Mouse (Mus musculus) kidney, adult 2 months (tissue): ENCODE measurements around the gene Rbbp5. TPM values are rescaled to one million over a fixed set of nuclear protein-coding genes. Genes with fewer than 3 reads are reported as not detected.
"Not testable (repeated sequence)": the region's sequence is repeated elsewhere in the genome, so short reads cannot be mapped to it uniquely, and the experiment has no call there.

Source experiments
- DNase-seq: peaks from one replicate; pipeline ENCODE4 v3.0.0; 2021
- H3K27ac ChIP-seq: fragments of 200-500 bp; 2 replicates; pipeline ENCODE4 v1.5.1; 2012; ENCODE audit warnings: low read depth, low read length, control low read depth, inconsistent platforms; ENCODE audit not compliant: insufficient read depth
- H3K27me3 ChIP-seq: fragments of 200-500 bp; replicated peaks from 2 replicates; pipeline ENCODE4 v1.6.1; 2012; ENCODE audit warnings: mild to moderate bottlenecking, moderate library complexity, low read length, inconsistent platforms; ENCODE audit not compliant: control insufficient read depth, insufficient read depth
- H3K36me3 ChIP-seq: fragments of 200-500 bp; 2 replicates; pipeline ENCODE4 v1.6.1; 2012; ENCODE audit warnings: mild to moderate bottlenecking, moderate library complexity, low read length, inconsistent platforms; ENCODE audit not compliant: control insufficient read depth, insufficient read depth
- H3K4me1 ChIP-seq: fragments of 200-500 bp; 2 replicates; pipeline ENCODE4 v1.6.1; 2011; ENCODE audit warnings: low read length; ENCODE audit not compliant: control insufficient read depth, insufficient read depth
- H3K4me3 ChIP-seq: fragments of 200-500 bp; 2 replicates; pipeline ENCODE4 v1.5.1; 2011; ENCODE audit warnings: mild to moderate bottlenecking, low read depth, low read length, control low read depth; ENCODE audit not compliant: insufficient read depth
- CTCF ChIP-seq: fragments of 200-500 bp; conservative IDR thresholded peaks from 2 replicates; pipeline ENCODE4 v1.5.1; 2011; ENCODE audit warnings: low read depth, mild to moderate bottlenecking, control low read depth, low read length, moderate library complexity, mixed read lengths; ENCODE audit not compliant: insufficient read depth, insufficient read length
- POLR2A ChIP-seq: fragments of 200-500 bp; IDR thresholded peaks from one replicate; pipeline ENCODE4 v1.6.1; 2011; ENCODE audit warnings: low read depth, low read length, control low read depth
- WGBS: fragments of 180-500 bp; shearing (Covaris S2); methylation state at CpG from one replicate; pipeline ENCODE4 v1.1.7; 2018; 5-methylcytosine and 5-hydroxymethylcytosine counted together
- polyA plus RNA-seq: library from polyadenylated mRNA; depleted of rRNA; stranded (reverse); fragments of >200 nt; gene quantifications from 2 replicates; pipeline ENCODE4 v1.2.3, GENCODE M21; 2012

The Rbbp5 gene
- polyA plus RNA-seq, 1 experiment: 21.3 TPM

GRCm38 (mm10) chr1:132440896-132441435 is 36.2 kb upstream of the Rbbp5 start:
- DNase-seq: no peak
- no peaks in the 10 kb centered on the region for H3K27me3 ChIP-seq
- no peak for TF ChIP-seq POLR2A
- no peak for TF ChIP-seq CTCF
- H3K27ac ChIP-seq: no peak overlapping the region
- H3K4me1 ChIP-seq: no peaks in the 10 kb centered on the region
- peaks cover 10% of the 10 kb centered on the region for H3K36me3 ChIP-seq
- 85% methylated on average over 1 of the region's 1 CpGs for WGBS
- H3K4me3 ChIP-seq: no peak overlapping the region

DNA sequence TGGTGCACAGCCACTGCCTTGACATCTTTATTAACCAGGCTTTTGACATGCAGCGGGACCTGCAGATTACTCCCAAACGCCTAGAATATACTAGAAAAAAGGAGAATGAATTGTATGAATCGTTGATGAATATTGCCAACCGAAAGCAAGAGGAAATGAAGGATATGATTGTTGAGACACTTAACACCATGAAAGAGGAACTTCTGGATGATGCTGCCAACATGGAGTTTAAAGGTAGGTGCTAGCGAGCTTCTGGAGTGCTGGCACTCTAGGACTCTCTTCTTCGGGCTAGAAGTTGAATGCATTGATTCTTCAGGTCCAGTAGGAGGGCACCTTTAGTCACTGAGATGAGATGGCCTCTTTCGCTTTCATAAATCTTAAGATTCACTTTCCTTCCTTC is 27.4 kb upstream of the Rbbp5 start:
- Histone ChIP-seq H3K4me3 (no peak overlapping the region), H3K36me3 (no peaks in the 10 kb centered on the region; the same call in none of the 2 replicates), H3K27ac (no peak overlapping the region), H3K4me1 (no peaks in the 10 kb centered on the region), H3K27me3 (no peaks in the 10 kb centered on the region)
- 91% methylated on average over 7 of the region's 7 CpGs for WGBS
- TF ChIP-seq POLR2A: no peak
- no peak for DNase-seq

DNA sequence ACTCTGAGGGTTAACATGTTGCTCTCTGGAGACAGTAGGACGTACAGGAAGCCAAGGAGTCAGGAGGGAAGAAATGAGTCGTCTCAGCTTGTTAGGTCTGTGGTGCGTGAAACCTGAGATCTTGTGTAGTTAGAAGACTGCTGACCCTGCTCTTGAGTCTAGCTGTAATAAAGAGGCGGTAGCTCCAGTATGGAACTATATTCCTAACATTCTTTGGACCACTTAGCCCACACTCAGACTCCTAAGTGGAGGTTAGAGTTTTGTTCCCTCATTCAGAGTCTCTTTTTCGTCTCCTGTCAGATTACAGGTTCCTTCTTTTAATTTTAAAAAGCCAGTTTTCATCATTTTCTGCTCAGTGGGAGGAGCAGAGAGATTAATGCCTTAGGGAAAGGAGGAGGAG is 12.5 kb upstream of the Rbbp5 start:
- no peak overlapping the region for H3K4me3 ChIP-seq
- no peak overlapping the region for H3K27ac ChIP-seq
- DNase-seq: no peak
- no peaks in the 10 kb centered on the region for H3K27me3 ChIP-seq
- no peak for TF ChIP-seq CTCF
- H3K36me3 ChIP-seq: peaks cover 2% of the 10 kb centered on the region; the same call in 1 of the 2 replicates
- WGBS: 61% methylated on average over 5 of the region's 5 CpGs
- H3K4me1 ChIP-seq: no peaks in the 10 kb centered on the region

GRCm38 (mm10) chr1:132468926-132469325 is 8.2 kb upstream of the Rbbp5 start:
- no peaks in the 10 kb centered on the region for H3K27me3 ChIP-seq
- H3K36me3 ChIP-seq: no peaks in the 10 kb centered on the region
- no peak overlapping the region for H3K27ac ChIP-seq
- H3K4me1 ChIP-seq: no peaks in the 10 kb centered on the region
- TF ChIP-seq CTCF (no peak), POLR2A (no peak)
- DNase-seq: peak; percentile 11
- H3K4me3 ChIP-seq: no peak overlapping the region

GRCm38 (mm10) chr1:132469519-132469918 is 7.6 kb upstream of the Rbbp5 start:
- no peak overlapping the region for H3K4me3 ChIP-seq
- H3K4me1 ChIP-seq: no peaks in the 10 kb centered on the region
- no peaks in the 10 kb centered on the region for H3K36me3 ChIP-seq
- WGBS: 91% methylated on average over 7 of the region's 7 CpGs
- TF ChIP-seq POLR2A (no peak), CTCF (no peak)
- DNase-seq: no peak
- H3K27me3 ChIP-seq: no peaks in the 10 kb centered on the region
- H3K27ac ChIP-seq: no peak overlapping the region

GRCm38 (mm10) chr1:132470031-132470430 is 7.1 kb upstream of the Rbbp5 start:
- WGBS: 89% methylated on average over 1 of the region's 1 CpGs
- not testable (repeated sequence) for H3K4me1 ChIP-seq, H3K4me3 ChIP-seq, H3K27ac ChIP-seq, DNase-seq, H3K36me3 ChIP-seq, H3K27me3 ChIP-seq

- no peak overlapping the region for H3K27ac ChIP-seq
- H3K4me1 ChIP-seq: no peaks in the 10 kb centered on the region
- DNase-seq: no peak
- H3K4me3 ChIP-seq: no peak overlapping the region
- TF ChIP-seq POLR2A: no peak
- no peak for TF ChIP-seq CTCF
- no peaks in the 10 kb centered on the region for H3K27me3 ChIP-seq
- H3K36me3 ChIP-seq: no peaks in the 10 kb centered on the region
- 80% methylated on average over 2 of the region's 2 CpGs for WGBS
Observed at GRCm38 (mm10) chr1:132471032-132471431, 6.1 kb upstream of the Rbbp5 start.

GRCm38 (mm10) chr1:132471499-132471898 is 5.7 kb upstream of the Rbbp5 start:
- Histone ChIP-seq H3K4me3 (no peak overlapping the region), H3K27ac (no peak overlapping the region), H3K4me1 (peaks cover 2% of the 10 kb centered on the region; the same call in 1 of the 2 replicates), H3K36me3 (no peaks in the 10 kb centered on the region), H3K27me3 (no peaks in the 10 kb centered on the region)
- WGBS: 88% methylated on average over 5 of the region's 5 CpGs
- DNase-seq: no peak
- no peak for TF ChIP-seq CTCF
- TF ChIP-seq POLR2A: no peak
